Mouse (Mus musculus) lung, postnatal 0 days (tissue): ENCODE measurements around the gene Tmx2. TPM values are rescaled to one million over a fixed set of nuclear protein-coding genes. Genes with fewer than 3 reads are reported as not detected.
A peak's percentile ranks its signal among the peaks of the same experiment; 100 is the strongest.

Experiments used
- ATAC-seq: fragments of 200-750 bp; cut with Nextera tagmentation; 2 replicates; pipeline ENCODE4 v1.8.0; 2017; ENCODE audit warnings: moderate library complexity
- DNase-seq: peaks from one replicate; pipeline ENCODE4 v3.0.0-alpha.2; 2016; ENCODE audit warnings: low spot score
- H3K27ac ChIP-seq: fragments of 300-500 bp; sonication (generic); 2 replicates; pipeline ENCODE4 v1.5.1; 2014; ENCODE audit warnings: antibody characterized with exemption, mild to moderate bottlenecking, low read length, mixed read lengths
- H3K27me3 ChIP-seq: fragments of 300-500 bp; sonication (generic); replicated peaks from 2 replicates; pipeline ENCODE4 v1.6.1; 2014; ENCODE audit warnings: low read length, mixed read lengths; ENCODE audit not compliant: insufficient read depth
- H3K36me3 ChIP-seq: fragments of 300-500 bp; sonication (generic); 2 replicates; pipeline ENCODE4 v1.6.1; 2014; ENCODE audit warnings: low read length, mixed read lengths; ENCODE audit not compliant: insufficient read depth
- H3K4me1 ChIP-seq: fragments of 300-500 bp; sonication (generic); 2 replicates; pipeline ENCODE4 v1.6.1; 2014; ENCODE audit warnings: antibody characterized with exemption, low read depth, low read length, mixed read lengths; ENCODE audit not compliant: insufficient read depth
- H3K4me2 ChIP-seq: fragments of 300-500 bp; sonication (generic); replicated peaks from 2 replicates; pipeline ENCODE4 v1.6.1; 2014; ENCODE audit warnings: low read depth, mild to moderate bottlenecking, low read length, moderate library complexity, mixed read lengths
- H3K4me3 ChIP-seq: fragments of 300-500 bp; sonication (generic); 2 replicates; pipeline ENCODE4 v1.5.1; 2014; ENCODE audit warnings: low read depth, low read length
- H3K9ac ChIP-seq: fragments of 300-500 bp; sonication (generic); replicated peaks from 2 replicates; pipeline ENCODE4 v1.6.1; 2014; ENCODE audit warnings: low read depth, mild to moderate bottlenecking
- H3K9me3 ChIP-seq: fragments of 300-500 bp; sonication (generic); 2 replicates; pipeline ENCODE4 v1.6.1; 2016; ENCODE audit warnings: low read length, mixed read lengths
- CTCF ChIP-seq: IDR thresholded peaks from 2 replicates; pipeline ENCODE4 v1.5.1; 2016; ENCODE audit warnings: antibody characterized with exemption, mild to moderate bottlenecking
- EP300 ChIP-seq: IDR thresholded peaks from 2 replicates; pipeline ENCODE4 v1.6.1; 2016; ENCODE audit warnings: antibody characterized with exemption, mild to moderate bottlenecking, control low read depth
- WGBS: fragments of 180-500 bp; shearing (Covaris S2); extraction: QIAGEN DNeasy Blood & Tissue Kit; methylation state at CpG from one replicate; pipeline ENCODE4 v1.1.7; 2014; 5-methylcytosine and 5-hydroxymethylcytosine counted together
- polyA plus RNA-seq: library from polyadenylated mRNA; unstranded; fragments of >200 nt; fragmentation: Nextera tagmentation; extraction: Ambion mirVana; gene quantifications from 2 replicates; pipeline ENCODE4 v1.2.1, GENCODE M21; 2015

Gene Tmx2
- polyA plus RNA-seq, 1 experiment from 2014 or later = 52.8 TPM

DNA sequence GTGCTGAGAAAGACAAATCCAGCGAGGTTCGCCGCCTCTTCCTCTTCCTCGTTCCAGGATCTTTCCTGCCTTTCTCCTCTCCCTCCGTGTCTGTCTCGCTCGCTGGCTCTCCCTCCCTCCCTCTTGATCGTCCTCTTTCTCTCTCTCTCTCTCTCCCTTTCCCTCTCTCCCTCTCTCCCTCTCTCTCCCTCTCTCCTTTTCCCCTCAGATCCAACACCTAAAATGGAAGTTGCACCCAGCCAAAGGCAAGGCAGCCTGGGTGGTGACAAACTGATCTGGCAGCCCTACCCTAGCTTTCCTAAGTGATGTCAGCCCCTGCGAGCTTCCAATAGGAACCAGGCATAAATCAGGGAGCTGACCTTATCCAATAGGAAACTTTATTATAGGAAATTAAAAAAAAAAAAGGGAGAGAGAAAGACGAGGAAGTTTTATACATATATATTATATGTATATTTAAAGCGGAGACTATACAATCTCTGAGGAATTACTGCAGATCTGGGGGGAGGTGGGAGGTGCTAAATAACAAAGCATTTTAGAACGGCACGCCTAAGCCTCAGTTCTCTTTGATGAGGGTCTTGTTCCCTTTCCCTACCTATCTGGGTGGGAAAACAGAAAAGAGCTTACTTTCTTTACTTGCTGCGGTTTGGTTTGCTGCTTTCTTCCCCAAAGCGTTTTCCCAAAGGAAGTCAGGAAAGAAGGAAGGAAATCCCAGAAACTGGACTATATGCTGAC lies 28.3 kb downstream of the Tmx2 start, which contains the start of gene Ctnnd1:
Gene Ctnnd1 (minus strand): TSS at position 302 of the 732 bp plus-strand sequence.
- Histone ChIP-seq H3K4me1 (peaks cover 3% of the 10 kb centered on the region), H3K9ac (peak within 1 kb of the TSS; percentile 82), H3K27ac (peak within 1 kb of the TSS; percentile 96), H3K36me3 (no peaks in the 10 kb centered on the region), H3K27me3 (no peaks in the 10 kb centered on the region), H3K9me3 (no peaks in the 10 kb centered on the region), H3K4me3 (peak within 1 kb of the TSS; percentile 73), H3K4me2 (peak within 1 kb of the TSS; percentile 69)
- peak; percentile 99 for DNase-seq
- TF ChIP-seq CTCF (no peak), EP300 (peak; percentile 54)
- under 1% methylated on average over 15 of the region's 15 CpGs for WGBS
- ATAC-seq = peak; percentile 100

- Histone ChIP-seq H3K27ac (peak overlapping the region; percentile 96), H3K4me1 (peaks cover 3% of the 10 kb centered on the region), H3K9me3 (no peaks in the 10 kb centered on the region), H3K4me2 (peak overlapping the region; percentile 66), H3K36me3 (no peaks in the 10 kb centered on the region), H3K4me3 (peak overlapping the region; percentile 73), H3K9ac (peak overlapping the region; percentile 80), H3K27me3 (no peaks in the 10 kb centered on the region)
- ATAC-seq = no peak
- TF ChIP-seq EP300 (no peak), CTCF (no peak)
- 1% methylated on average over 10 of the region's 10 CpGs for WGBS
- DNase-seq = peak; percentile 58
These were observed 29.3 kb downstream of the Tmx2 start for GRCm38 (mm10) chr2:84649674-84650073.

DNA sequence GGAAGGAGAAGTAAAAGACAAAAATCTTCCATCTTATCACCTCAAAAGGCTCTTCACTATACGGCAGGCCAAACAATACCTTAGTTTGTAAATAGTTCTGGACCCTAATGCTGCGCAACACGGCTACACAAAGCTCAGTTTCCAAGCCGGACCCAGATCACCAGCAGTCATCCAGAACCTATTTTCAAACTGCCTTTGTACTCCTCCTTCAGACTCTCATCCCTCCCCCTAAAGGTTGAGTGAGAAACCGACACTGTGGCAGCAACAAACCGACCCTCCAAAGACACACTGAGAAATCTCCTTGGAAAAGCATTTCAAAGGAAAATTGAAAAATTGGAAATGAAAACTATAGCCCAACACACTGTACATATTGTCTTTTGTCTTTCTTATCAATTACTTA lies 30.6 kb downstream of the Tmx2 start:
- DNase-seq = peak; percentile 61
- TF ChIP-seq CTCF (peak; percentile 45), EP300 (no peak)

DNA sequence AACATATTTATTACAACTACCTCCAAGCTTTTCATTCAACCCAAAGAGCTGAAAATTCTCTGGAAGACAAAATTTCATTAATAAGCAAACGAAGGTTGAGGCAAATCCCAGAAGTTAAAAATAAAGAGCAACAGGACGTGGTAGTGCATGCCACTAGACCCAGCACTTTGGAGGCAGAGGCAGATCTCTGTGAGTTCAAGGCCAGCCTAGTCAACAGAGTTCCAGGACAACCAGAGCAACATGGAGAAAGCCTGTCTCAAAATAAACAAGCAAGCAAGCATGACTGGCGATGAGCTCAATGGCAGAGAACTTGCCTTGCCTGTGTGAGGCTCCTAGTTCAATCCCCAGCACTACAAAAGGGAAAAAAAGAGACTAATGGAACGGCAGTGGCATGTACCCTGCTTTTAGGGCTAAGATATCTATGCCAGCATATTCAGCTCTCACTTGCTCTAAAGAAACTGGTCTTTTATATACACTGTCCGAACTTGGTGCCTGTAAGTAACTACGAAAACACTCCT lies 31.8 kb downstream of the Tmx2 start:
- Histone ChIP-seq H3K9ac (no peak overlapping the region), H3K27me3 (no peaks in the 10 kb centered on the region), H3K27ac (no peak overlapping the region), H3K9me3 (no peaks in the 10 kb centered on the region), H3K4me1 (peaks cover 7% of the 10 kb centered on the region), H3K36me3 (no peaks in the 10 kb centered on the region), H3K4me3 (peak overlapping the region; percentile 73; the same call in 1 of the 2 replicates), H3K4me2 (peak overlapping the region; percentile 66)
- DNase-seq = no peak
- no peak for TF ChIP-seq EP300
- no peak for TF ChIP-seq CTCF
- WGBS = 70% methylated on average over 6 of the region's 6 CpGs
- ATAC-seq = no peak

More for the DNA sequence above, 30.6 kb downstream of the Tmx2 start:
- Histone ChIP-seq H3K4me3 (peak overlapping the region; percentile 73), H3K4me1 (peaks cover 7% of the 10 kb centered on the region), H3K4me2 (peak overlapping the region; percentile 66), H3K9me3 (no peaks in the 10 kb centered on the region), H3K9ac (peak overlapping the region; percentile 48; the same call in 1 of the 2 replicates), H3K27ac (peak overlapping the region; percentile 60), H3K27me3 (no peaks in the 10 kb centered on the region), H3K36me3 (no peaks in the 10 kb centered on the region)
- ATAC-seq = no peak
- 10% methylated on average over 6 of the region's 6 CpGs for WGBS

- H3K4me2 ChIP-seq = peak overlapping the region; percentile 17; the same call in 1 of the 2 replicates
- H3K36me3 ChIP-seq = no peaks in the 10 kb centered on the region
- H3K9ac ChIP-seq = no peak overlapping the region
- no peak for ATAC-seq
- no peak overlapping the region for H3K4me3 ChIP-seq
- H3K27ac ChIP-seq = 0 out of 2 replicates have a peak overlapping the region, but pooled peaks have one; percentile 11
- TF ChIP-seq CTCF (no peak), EP300 (no peak)
- 41% methylated on average over 1 of the region's 1 CpGs for WGBS
- no peak for DNase-seq
- no peaks in the 10 kb centered on the region for H3K9me3 ChIP-seq
- peaks cover 13% of the 10 kb centered on the region for H3K4me1 ChIP-seq
- no peaks in the 10 kb centered on the region for H3K27me3 ChIP-seq
These were observed 32.8 kb downstream of the Tmx2 start for GRCm38 (mm10) chr2:84646138-84646537.

GRCm38 (mm10) chr2:84640833-84641232 lies 38.1 kb downstream of the Tmx2 start:
- ATAC-seq (no peak), DNase-seq (no peak)
- peaks cover 51% of the 10 kb centered on the region for H3K4me1 ChIP-seq
- TF ChIP-seq EP300 (no peak), CTCF (no peak)
- H3K9me3 ChIP-seq = no peaks in the 10 kb centered on the region
- H3K4me3 ChIP-seq = no peak overlapping the region
- H3K36me3 ChIP-seq = no peaks in the 10 kb centered on the region
- H3K27me3 ChIP-seq = no peaks in the 10 kb centered on the region
- H3K4me2 ChIP-seq = no peak overlapping the region
- 0 out of 2 replicates have a peak overlapping the region, but pooled peaks have one; percentile 16 for H3K27ac ChIP-seq
- H3K9ac ChIP-seq = no peak overlapping the region
